10 mouse cellular contexts compared by ENCODE assay signal in the genomic region with DNA sequence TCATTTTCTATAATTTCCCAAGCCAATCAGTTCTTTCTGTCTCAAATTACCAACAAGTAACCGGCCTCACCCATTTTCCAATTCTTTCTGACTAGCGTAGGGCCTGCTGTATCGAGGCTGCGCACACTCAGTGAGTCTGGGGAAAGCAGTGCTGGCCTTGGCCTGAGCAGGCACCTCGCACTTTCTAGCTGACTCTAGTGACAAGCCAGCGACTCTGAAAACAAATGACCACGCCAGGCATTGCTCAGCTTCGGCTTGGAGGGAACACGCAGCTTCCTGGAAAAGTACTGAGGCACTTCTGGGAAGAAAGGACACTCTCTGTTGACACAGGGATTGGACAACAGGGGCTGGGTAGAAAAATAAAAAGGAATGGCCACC.
A peak's percentile ranks its signal among the peaks of the same experiment; 100 is the strongest.
DNase-seq lines count a peak whose midpoint lies in the region; ATAC-seq and TF ChIP-seq lines count a peak whose summit lies in the region.
"Had no signal": no experiment of that assay in that cellular context is flagged by ENCODE, and none has a peak within 500 bp of the region (broad histone marks: within the 10 kb centered on the region; RNA-seq: fewer than 3 reads in every experiment).

No protein-coding gene starts in this region.

- no peak overlapping the region for H3K9ac ChIP-seq in stomach, postnatal 0 days (ENCODE audit: low read length)
- H3K9ac ChIP-seq: limb, embryonic 13.5 days had no signal

- TF ChIP-seq CTCF in stomach, postnatal 0 days (IDR thresholded peaks at IDR 0.05; ENCODE audit: low read depth), result no peak

- ATAC-seq in stomach, postnatal 0 days (ENCODE audit: low FRiP score, low TSS enrichment), result peak; percentile 49; the same call in 1 of the 2 replicates
- ATAC-seq: midbrain, embryonic 16.5 days had no signal

- no peaks in the 10 kb centered on the region for H3K9me3 ChIP-seq in embryonic facial prominence, embryonic 10.5 days
- H3K9me3 ChIP-seq in stomach, postnatal 0 days (ENCODE audit: control insufficient read depth, low read length), result no peaks in the 10 kb centered on the region
- H3K9me3 ChIP-seq: limb, embryonic 13.5 days had no signal

- H3K4me1 ChIP-seq in embryonic facial prominence, embryonic 10.5 days, result peaks cover 27% of the 10 kb centered on the region
- H3K4me1 ChIP-seq in stomach, postnatal 0 days (replicated peaks; ENCODE audit: control insufficient read depth, insufficient read depth), result no peaks in the 10 kb centered on the region

- 80% methylated on average over 9 of the region's 9 CpGs for WGBS in embryonic facial prominence, embryonic 10.5 days
- 50% methylated on average over 9 of the region's 9 CpGs for WGBS in stomach, postnatal 0 days

- peak overlapping the region; percentile 55; the same call in 1 of the 2 replicates for H3K27ac ChIP-seq in embryonic facial prominence, embryonic 10.5 days (replicated peaks)
- peak overlapping the region; percentile 46; the same call in 1 of the 2 replicates for H3K27ac ChIP-seq in stomach, postnatal 0 days (replicated peaks)
- H3K27ac ChIP-seq: limb, embryonic 13.5 days had no signal

- no peak overlapping the region for H3K4me3 ChIP-seq in embryonic facial prominence, embryonic 10.5 days
- no peak overlapping the region for H3K4me3 ChIP-seq in stomach, postnatal 0 days (ENCODE audit: low read depth, low read length)
- H3K4me3 ChIP-seq: limb, embryonic 13.5 days had no signal

- DNase-seq in ovary, postnatal 36 days (ENCODE audit: low spot score), result peak; percentile 32
- no peak for DNase-seq in ovary, postnatal 10 days (ENCODE audit: low spot score)
- DNase-seq in embryonic facial prominence, embryonic 10.5 days (ENCODE audit: low spot score), result no peak
- peak; percentile 50 for DNase-seq in kidney, postnatal 14 days
- DNase-seq in stomach, postnatal 0 days (ENCODE audit: low spot score), result no peak
- no peak for DNase-seq in frontal cortex, postnatal 10 days (ENCODE audit: low spot score in 2 of 2)
- no peak for DNase-seq in natural killer cell, adult 2 months (ENCODE audit: low spot score in 2 of 2)
- DNase-seq: cerebellum, adult 11-12 months had no signal

- no peak for TF ChIP-seq EP300 in stomach, postnatal 0 days (optimal IDR thresholded peaks at IDR 0.05)

- no peaks in the 10 kb centered on the region for H3K36me3 ChIP-seq in embryonic facial prominence, embryonic 10.5 days (replicated peaks)
- H3K36me3 ChIP-seq in stomach, postnatal 0 days (ENCODE audit: control insufficient read depth, insufficient read depth, low read length), result no peaks in the 10 kb centered on the region
- H3K36me3 ChIP-seq: limb, embryonic 13.5 days had no signal

- no peak overlapping the region for H3K4me2 ChIP-seq in stomach, postnatal 0 days (replicated peaks; ENCODE audit: low read depth)
- H3K4me2 ChIP-seq: limb, embryonic 13.5 days had no signal

- H3K27me3 ChIP-seq in embryonic facial prominence, embryonic 10.5 days (replicated peaks; ENCODE audit: low read depth, poor library complexity, severe bottlenecking), result no peaks in the 10 kb centered on the region
- no peaks in the 10 kb centered on the region for H3K27me3 ChIP-seq in stomach, postnatal 0 days (ENCODE audit: control insufficient read depth, insufficient read depth, low read length)

Comparison
In these comparisons a context has a peak if more than half of its experiments do, and no peak if none do; other contexts are left out.
1. DNase-seq: peak in ovary, postnatal 36 days (single experiment) and kidney, postnatal 14 days (single experiment); none in ovary, postnatal 10 days (single experiment), embryonic facial prominence, embryonic 10.5 days (single experiment), stomach, postnatal 0 days (single experiment), frontal cortex, postnatal 10 days (0 of 2) and natural killer cell, adult 2 months (0 of 2).